Comparison of ENCODE assay signal across 37 mouse cellular contexts in genomic region chr4:137589586-137589985, GRCm38 (mm10). TPM values are rescaled to one million over a fixed set of nuclear protein-coding genes. Genes with fewer than 3 reads are reported as not detected.
"Had no signal": no experiment of that assay in that cellular context is flagged by ENCODE, and none has a peak within 500 bp of the region (broad histone marks: within the 10 kb centered on the region; RNA-seq: fewer than 3 reads in every experiment).

No protein-coding gene starts in this region.

- DNase-seq: cerebellum, adult 9-11 months; cerebellum, postnatal 10 days; cerebellum, postnatal 14 days; cerebellum, postnatal 25 days; cerebellum, postnatal 36 days; embryo, embryonic 11 days; forebrain, postnatal 0 days; gastrocnemius, adult 2 months; gastrocnemius, postnatal 10 days; gastrocnemius, postnatal 14 days; gastrocnemius, postnatal 25 days; gastrocnemius, postnatal 36 days; heart, adult 11 months; heart, adult 18-20 months; heart, adult 2 months had no signal

- H3K4me3 ChIP-seq: embryonic facial prominence, embryonic 10.5 days; embryonic facial prominence, embryonic 12.5 days; embryonic facial prominence, embryonic 13.5 days; embryonic facial prominence, embryonic 15.5 days; erythroblast, embryonic 14.5 days; forebrain, embryonic 10.5 days; forebrain, embryonic 12.5 days; forebrain, embryonic 13.5 days; forebrain, embryonic 15.5 days; gastrocnemius, adult 2 months; heart, adult 2 months had no signal

- H3K27ac ChIP-seq: embryonic facial prominence, embryonic 10.5 days; embryonic facial prominence, embryonic 12.5 days; embryonic facial prominence, embryonic 13.5 days; embryonic facial prominence, embryonic 15.5 days; forebrain, embryonic 10.5 days; forebrain, embryonic 12.5 days; forebrain, embryonic 13.5 days; forebrain, embryonic 15.5 days; gastrocnemius, adult 2 months; heart, adult 2 months had no signal

- H3K36me3 ChIP-seq: embryonic facial prominence, embryonic 10.5 days; embryonic facial prominence, embryonic 12.5 days; embryonic facial prominence, embryonic 13.5 days; embryonic facial prominence, embryonic 15.5 days; forebrain, embryonic 10.5 days; forebrain, embryonic 12.5 days; forebrain, embryonic 15.5 days had no signal

- ATAC-seq: forebrain, embryonic 13.5 days; forebrain, embryonic 14.5 days; forebrain, embryonic 15.5 days; forebrain, embryonic 16.5 days; forebrain, postnatal 0 days had no signal

- H3K4me1 ChIP-seq: embryonic facial prominence, embryonic 12.5 days; embryonic facial prominence, embryonic 13.5 days; embryonic facial prominence, embryonic 15.5 days; forebrain, embryonic 12.5 days; forebrain, embryonic 13.5 days had no signal

- H3K4me2 ChIP-seq: embryonic facial prominence, embryonic 12.5 days; embryonic facial prominence, embryonic 13.5 days; embryonic facial prominence, embryonic 15.5 days; forebrain, embryonic 12.5 days; forebrain, embryonic 13.5 days; forebrain, embryonic 15.5 days had no signal

- H3K9ac ChIP-seq: embryonic facial prominence, embryonic 12.5 days; embryonic facial prominence, embryonic 13.5 days; embryonic facial prominence, embryonic 15.5 days; forebrain, embryonic 12.5 days; forebrain, embryonic 13.5 days; forebrain, embryonic 15.5 days; forebrain, postnatal 0 days had no signal

- H3K9me3 ChIP-seq: embryonic facial prominence, embryonic 10.5 days; embryonic facial prominence, embryonic 12.5 days; embryonic facial prominence, embryonic 13.5 days; embryonic facial prominence, embryonic 15.5 days; forebrain, embryonic 10.5 days; forebrain, embryonic 12.5 days; forebrain, embryonic 13.5 days; forebrain, embryonic 15.5 days had no signal

- H3K27me3 ChIP-seq: embryonic facial prominence, embryonic 12.5 days; embryonic facial prominence, embryonic 13.5 days; embryonic facial prominence, embryonic 15.5 days; forebrain, embryonic 15.5 days had no signal

RNA-seq across cellular contexts. Expression of gene Ldlrad2, which starts 15.2 kb away (rescaled TPM):
- total RNA-seq: common myeloid progenitor, adult 5-6 weeks; forebrain, postnatal 0 days; gastrocnemius, adult 18-20 months; gastrocnemius, adult 2 months; gastrocnemius, adult 8-10 months; gastrocnemius, postnatal 10 days; gastrocnemius, postnatal 14 days; gastrocnemius, postnatal 25 days; gastrocnemius, postnatal 36 days; gastrocnemius, postnatal 4 days; granulocyte monocyte progenitor cell, adult 5-6 weeks; heart, adult 18-20 months; heart, adult 2 months; heart, adult 8-10 months had no signal
- polyA plus RNA-seq: cortical plate, adult 2 months; embryonic facial prominence, embryonic 10.5 days; embryonic facial prominence, embryonic 11.5 days; embryonic facial prominence, embryonic 12.5 days; embryonic facial prominence, embryonic 13.5 days; erythroblast, embryonic 14.5 days; forebrain, embryonic 10.5 days; forebrain, embryonic 11.5 days; forebrain, embryonic 12.5 days; forebrain, embryonic 13.5 days; forebrain, embryonic 14.5 days; forebrain, embryonic 16.5 days; forebrain, postnatal 0 days; frontal cortex, adult 2 months; gonadal fat pad, adult 2 months; heart, adult 2 months had no signal
